Mouse (Mus musculus) right cerebral cortex, postnatal 10 days (tissue): ENCODE results near the gene Nub1.

Experiments used
- DNase-seq, 2 experiments: peaks; one replicate each; pipeline ENCODE4 v3.0.0; 2021; ENCODE audit warnings: low spot score in 2 of 2

Gene Nub1

DNA sequence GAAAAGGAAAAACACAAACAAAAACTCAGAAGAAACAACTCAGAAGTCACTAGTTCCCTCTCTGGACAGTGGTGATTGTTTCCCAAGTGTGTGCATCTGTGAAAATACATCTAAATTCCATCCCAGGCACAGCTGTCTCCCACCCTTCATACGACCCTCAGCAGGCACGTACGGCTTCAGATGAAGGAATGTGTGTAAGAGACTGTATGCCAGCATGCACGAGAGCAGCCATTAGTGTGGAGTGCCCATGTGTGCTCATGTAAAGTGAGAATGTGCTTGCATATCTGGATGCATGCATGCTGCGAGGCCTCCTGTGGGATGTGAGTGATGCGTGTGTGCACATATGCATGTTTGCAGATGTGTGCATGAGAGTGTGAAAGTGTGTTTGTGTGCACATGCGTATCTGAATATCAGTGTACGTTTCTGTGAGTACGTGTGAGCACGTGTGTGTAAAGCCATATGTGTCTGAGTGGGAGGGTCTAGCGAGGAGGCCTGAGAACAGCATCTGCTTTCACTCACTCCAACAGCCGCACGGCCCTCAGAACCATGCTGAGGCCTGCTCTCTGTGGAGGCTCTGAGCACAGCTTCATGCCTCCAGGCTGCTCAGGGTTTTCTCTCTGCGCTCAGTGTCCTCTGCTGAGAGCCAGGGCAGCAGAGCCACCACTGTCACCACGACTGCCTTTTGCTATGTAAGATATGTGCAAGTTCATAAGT is 56.0 kb downstream of the Nub1 start:
- no peak for DNase-seq

DNA sequence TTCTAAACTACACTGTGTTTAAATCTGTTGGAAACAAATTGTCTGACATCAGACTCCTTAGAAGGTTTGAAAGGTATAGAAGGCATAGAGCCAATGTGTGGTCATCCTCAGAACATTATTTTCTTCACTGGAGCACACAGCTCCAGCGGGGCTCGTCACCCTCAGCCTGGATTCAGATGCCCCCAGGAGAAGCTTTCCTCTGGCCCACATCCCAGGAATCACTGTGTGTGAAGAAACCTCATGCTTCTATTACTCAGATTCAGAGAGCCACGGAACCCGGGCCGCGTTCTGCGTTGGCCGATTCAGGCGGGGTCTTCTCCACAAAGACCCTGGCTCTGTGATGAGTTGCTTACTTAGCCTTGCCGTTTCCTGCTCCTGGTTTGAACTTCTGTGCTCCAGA is 58.6 kb downstream of the Nub1 start:
- DNase-seq = no peak

DNA sequence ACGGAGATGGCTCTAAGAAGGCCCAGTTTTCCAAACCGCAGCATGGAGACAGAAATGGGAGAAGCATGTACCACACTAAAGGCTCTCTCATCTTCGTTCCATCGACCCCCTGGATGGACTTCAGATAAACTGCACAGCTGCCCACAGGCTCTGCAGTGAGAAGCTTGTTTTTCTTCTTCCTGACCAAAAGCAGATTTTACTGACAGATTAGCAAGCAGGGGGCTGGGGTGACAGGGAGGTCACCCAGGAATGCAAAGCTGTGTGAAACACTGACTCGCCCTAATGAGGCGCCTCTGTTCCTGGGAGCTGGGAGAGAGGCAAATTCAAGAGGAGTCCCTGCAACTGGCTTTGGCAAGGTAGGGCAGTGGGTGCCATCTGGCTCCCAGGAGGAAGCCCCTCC is 62.2 kb downstream of the Nub1 start:
- DNase-seq = no peak

DNA sequence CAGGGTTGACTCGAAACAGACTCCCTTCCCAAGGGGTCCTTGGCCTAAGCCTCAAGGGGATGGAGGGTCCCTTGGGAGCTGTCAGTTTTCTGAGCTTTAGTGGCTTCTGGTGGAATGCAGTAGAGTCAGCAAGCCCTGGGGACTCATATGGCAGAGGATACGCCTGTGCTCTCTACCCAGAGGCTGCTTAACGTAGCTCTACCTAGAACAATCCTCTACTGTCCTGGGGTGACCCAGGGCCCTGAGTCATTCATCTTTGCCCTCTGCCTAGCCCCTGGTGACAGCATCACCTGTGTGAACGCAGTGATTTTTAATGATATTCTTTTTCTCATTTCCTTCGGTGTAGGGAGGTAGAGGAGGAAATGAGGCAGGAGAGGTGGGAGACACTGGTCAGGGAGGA is 64.4 kb downstream of the Nub1 start:
- DNase-seq = no peak

DNA sequence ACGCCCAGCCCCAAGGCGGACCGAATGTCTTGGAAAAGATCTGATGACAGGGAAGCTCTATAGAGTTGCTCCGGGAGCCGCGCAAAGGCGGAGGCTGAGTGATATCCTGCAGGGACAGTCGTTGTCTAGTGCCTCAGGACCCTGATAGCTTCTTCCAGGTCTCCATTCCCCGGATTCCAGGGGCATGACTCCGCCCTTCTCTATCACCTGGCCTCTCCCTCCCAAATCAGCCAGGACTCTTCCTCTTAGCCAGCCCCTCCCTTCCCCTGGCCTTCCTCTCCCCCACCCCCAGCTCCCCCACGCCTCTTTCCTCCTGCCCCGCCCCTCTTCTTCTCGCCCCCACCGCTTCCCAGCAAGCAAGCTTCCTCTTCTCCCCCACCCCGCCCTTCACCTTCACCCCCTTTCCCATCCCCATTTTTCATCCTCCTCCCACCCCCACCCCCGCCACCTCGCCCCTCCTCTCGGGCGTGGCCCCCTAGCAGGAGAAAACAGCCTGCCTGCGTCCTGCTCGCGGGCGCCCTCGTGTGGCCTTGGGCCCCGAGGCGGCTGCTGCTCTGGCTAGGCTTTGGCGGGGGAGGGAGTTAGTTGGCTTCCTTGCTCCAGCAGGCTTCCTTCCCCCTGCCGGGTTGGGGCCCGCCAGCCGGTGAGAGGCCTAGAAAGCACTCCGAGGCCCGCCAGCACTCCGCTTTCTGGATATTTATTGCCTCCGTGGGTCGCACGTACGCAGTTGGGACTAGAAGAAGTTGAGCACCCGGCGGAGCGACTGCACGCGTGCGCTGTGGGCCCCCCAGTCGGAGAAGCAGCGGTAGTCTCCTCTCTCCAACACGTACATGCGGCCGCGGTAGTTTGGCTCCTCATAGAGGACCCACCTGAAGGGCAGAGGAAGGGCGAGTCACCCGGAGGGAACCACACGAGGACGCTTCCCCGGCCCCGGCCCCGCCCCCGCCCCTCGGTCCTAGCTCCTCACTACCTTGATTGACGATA is 65.3 kb downstream of the Nub1 start:
- peak; percentile 90 to 91 for DNase-seq

DNA sequence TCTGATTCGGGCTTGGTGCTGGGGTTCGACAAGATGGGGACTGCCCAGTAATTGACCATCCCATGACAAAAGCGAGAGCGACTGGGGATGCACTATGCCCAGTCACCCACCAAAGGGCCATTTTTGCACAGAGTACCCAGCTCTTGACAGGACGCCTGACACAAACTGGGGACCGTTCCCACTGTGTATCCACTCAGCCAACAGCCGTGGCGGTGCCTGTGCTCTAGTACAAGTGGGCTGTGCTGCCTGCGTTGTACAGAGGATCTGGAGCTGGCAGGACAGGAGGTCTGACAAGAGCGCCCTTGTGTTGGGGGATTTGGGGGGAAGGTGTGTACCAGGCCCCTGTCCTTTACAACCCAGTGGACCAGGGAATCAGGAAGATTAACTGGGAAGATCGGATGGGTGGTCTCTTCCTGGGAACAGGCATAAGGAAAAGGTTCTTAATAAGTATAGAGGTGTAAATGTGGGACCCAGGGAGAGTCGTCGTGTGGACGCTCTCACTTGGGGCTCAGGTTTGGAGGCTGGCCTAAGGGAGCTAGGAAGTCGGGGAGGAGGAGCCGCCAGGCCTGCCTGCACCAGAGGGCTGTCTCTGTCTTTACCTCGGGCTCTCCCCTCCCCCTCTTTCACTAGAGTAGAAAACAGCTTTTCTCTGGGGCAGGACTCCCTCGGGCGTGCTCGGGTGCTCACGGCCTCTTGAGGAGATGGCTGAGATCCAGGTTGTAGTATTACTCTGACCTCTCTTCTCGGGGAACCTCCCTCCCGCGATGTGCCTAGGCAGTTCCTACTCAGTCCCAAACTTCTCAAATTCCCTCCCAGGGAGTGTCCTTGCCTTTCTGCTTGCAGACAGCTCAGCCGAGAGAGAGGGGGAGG is 66.2 kb downstream of the Nub1 start:
- peak; percentile 63 to 78 for DNase-seq

DNA sequence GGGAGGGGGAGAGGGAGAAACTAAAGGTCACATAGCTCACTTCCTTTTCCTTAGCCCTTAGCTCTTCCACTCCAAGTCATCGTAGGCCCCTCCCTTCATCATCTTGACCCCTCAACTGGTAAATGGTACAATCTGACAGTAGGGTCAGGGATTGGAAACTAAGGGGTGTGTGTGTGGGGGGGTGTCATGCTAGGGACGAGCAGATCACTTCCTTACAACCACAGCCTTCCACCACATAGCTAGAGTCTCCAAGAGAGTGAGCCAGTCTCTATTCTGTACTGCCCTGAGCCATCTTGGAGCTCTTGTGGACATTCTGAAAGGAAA is 66.8 kb downstream of the Nub1 start:
- no peak for DNase-seq

DNA sequence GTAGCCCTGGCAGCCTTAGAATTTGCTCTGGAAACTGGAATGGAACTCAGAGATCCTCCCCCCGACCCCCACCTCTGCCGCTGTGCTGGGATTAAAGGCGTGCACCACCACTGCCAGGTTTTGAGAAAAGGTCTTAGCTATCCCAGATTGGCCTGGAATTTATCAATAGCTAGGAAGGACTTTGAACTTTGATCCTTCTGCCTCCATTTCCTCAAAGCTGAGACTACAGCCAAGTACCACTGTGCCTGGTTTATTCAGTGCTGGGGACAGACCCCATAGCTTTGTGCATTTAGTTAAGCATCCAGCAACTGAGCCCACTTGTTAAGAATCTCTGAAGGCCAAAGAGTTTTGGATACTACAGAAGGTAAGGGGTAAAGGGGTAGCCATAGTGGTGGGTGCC is 71.6 kb downstream of the Nub1 start:
- DNase-seq = no peak

DNA sequence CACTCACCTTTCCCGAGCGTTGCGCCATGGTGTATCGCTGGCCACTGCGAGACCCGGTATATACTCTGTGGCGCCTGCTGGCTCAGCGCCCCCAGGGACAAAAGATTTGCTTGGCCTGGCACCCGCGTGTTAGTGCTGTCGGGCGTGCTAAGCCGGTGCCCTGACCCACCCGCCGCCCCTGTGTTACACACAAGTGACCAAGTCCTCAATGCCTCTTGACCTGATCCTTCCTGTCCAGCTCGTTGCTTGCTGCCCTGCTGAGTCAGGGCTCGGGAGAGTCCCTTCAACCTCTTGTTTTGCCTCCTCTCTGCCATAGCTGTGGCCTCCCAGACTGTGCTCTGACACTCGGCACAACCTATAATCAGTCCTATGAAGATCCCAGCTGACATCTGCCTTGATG is 72.5 kb downstream of the Nub1 start, which contains the start of gene Crygn:
Gene Crygn (minus strand): TSS at position 193 of the 400 bp plus-strand sequence.
- DNase-seq = no peak
